Mouse (Mus musculus): ENCODE results near the gene Skint8. TPM values are rescaled to one million over a fixed set of nuclear protein-coding genes. Genes with fewer than 3 reads are reported as not detected.

The Skint8 gene
- polyA plus RNA-seq, 1 experiment = not detected

DNA sequence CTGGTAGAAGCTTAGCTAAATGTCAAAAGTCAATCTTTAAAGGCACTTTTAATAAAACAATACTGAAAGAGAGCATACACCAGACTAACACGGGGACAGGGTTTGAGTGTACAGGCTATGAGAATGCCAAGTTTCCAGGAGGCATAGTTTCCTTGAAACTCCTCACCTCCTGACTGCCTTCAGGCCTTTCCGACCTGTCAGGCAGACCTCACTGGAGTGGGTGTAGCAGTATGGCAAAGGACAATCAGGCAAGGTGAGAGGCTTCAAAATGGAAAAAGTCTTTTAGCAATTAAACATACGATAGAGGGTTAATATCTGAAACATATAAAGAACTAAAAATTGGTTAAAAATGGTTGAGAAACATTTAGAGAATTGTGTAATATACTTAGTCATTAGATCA is 44.5 kb downstream of the Skint8 start:
- no peak for TF ChIP-seq CTCF (IDR thresholded peaks at IDR 0.05; ENCODE audit: extremely low read depth, insufficient read depth, insufficient read length, insufficient replicate concordance)
- TF ChIP-seq POLR2A (IDR thresholded peaks at IDR 0.05; ENCODE audit: low read depth, low read length) = no peak
- H3K27ac ChIP-seq (ENCODE audit: insufficient read depth, low read length) = no peak overlapping the region

DNA sequence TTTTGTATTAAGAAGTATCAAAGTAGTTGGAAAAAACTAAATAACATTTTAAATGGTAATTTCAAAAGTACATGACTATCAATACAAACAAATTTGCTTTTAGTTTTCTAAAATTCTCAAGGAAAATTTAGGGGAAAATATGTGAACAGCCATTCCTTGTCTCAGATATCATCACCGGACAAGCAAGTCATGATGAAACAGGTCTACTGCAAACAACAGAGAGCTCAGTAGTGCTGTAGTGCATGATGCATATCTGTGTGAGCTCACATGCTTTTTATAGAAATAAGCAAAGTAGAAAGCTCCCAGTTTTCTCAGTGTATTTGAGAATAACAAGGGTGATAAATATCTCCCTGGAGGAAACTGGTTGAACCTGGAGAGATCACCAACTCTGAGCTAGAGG is 53.4 kb downstream of the Skint8 start, which contains the start of gene Skint7:
Gene Skint7 (plus strand): TSS at position 301 of the 400 bp plus-strand sequence.
- no peak within 1 kb of the TSS for H3K4me3 ChIP-seq (ENCODE audit: extremely low read depth, insufficient read depth, insufficient read length)
- 93% methylated on average over 1 of the region's 1 CpGs for WGBS
- H3K27ac ChIP-seq (ENCODE audit: insufficient read depth, low read length) = no peak within 1 kb of the TSS
- no peaks in the 10 kb centered on the region for H3K4me1 ChIP-seq (ENCODE audit: control insufficient read depth, insufficient read depth, insufficient read length)
- H3K27me3 ChIP-seq (ENCODE audit: control insufficient read depth, insufficient read depth, low read length) = no peaks in the 10 kb centered on the region
- DNase-seq (ENCODE audit: low read depth in 1 of 2, low spot score in 2 of 2) = no peak
- H3K36me3 ChIP-seq (ENCODE audit: control insufficient read depth, insufficient read depth, low read length) = no peaks in the 10 kb centered on the region
- TF ChIP-seq POLR2A (IDR thresholded peaks at IDR 0.05; ENCODE audit: low read depth, low read length) = no peak
- no peak for TF ChIP-seq CTCF (IDR thresholded peaks at IDR 0.05; ENCODE audit: extremely low read depth, insufficient read depth, insufficient read length, insufficient replicate concordance)

More for the DNA sequence above, 44.5 kb downstream of the Skint8 start:
- Histone ChIP-seq H3K4me3 (ENCODE audit: extremely low read depth, insufficient read depth, insufficient read length) (no peak overlapping the region), H3K36me3 (ENCODE audit: control insufficient read depth, insufficient read depth, low read length) (no peaks in the 10 kb centered on the region), H3K27me3 (ENCODE audit: control insufficient read depth, insufficient read depth, low read length) (no peaks in the 10 kb centered on the region), H3K4me1 (ENCODE audit: control insufficient read depth, insufficient read depth, insufficient read length) (no peaks in the 10 kb centered on the region)
- DNase-seq (ENCODE audit: low read depth in 1 of 2, low spot score in 2 of 2) = no peak
- WGBS = 85% methylated on average over 3 of the region's 3 CpGs

Other genes starting within 250 kb of the Skint8 start
- 8.9 and 16.8 TPM in 2 replicates for gene Spata6, start 199.4 kb upstream of the Skint8 start, polyA plus RNA-seq (2012; rRNA removed)
- 0.44 TPM in 1 of 2 replicates, not detected in the other for gene Slc5a9, start 16.5 kb upstream of the Skint8 start, polyA plus RNA-seq (2012; rRNA removed)
- not detected in 2 replicates for gene Skint7, start 53.5 kb downstream of the Skint8 start, polyA plus RNA-seq (2012; rRNA removed)
- gene Skint1, start 86.9 kb downstream of the Skint8 start, polyA plus RNA-seq (2012; rRNA removed) = not detected in 2 replicates
- gene Skint4, start 152.6 kb downstream of the Skint8 start, polyA plus RNA-seq (2012; rRNA removed) = not detected in 2 replicates